Mouse (Mus musculus) lung, postnatal 0 days (tissue): ENCODE data around the gene Krt20. TPM values are rescaled to one million over a fixed set of nuclear protein-coding genes. Genes with fewer than 3 reads are reported as not detected.

Experiments
- ATAC-seq: fragments of 200-750 bp; cut with Nextera tagmentation; 2 replicates; pipeline ENCODE4 v1.8.0; 2017; ENCODE audit warnings: moderate library complexity
- DNase-seq: peaks from one replicate; pipeline ENCODE4 v3.0.0-alpha.2; 2016; ENCODE audit warnings: low spot score
- H3K27ac ChIP-seq: fragments of 300-500 bp; sonication (generic); 2 replicates; pipeline ENCODE4 v1.5.1; 2014; ENCODE audit warnings: antibody characterized with exemption, mild to moderate bottlenecking, low read length, mixed read lengths
- H3K27me3 ChIP-seq: fragments of 300-500 bp; sonication (generic); replicated peaks from 2 replicates; pipeline ENCODE4 v1.6.1; 2014; ENCODE audit warnings: low read length, mixed read lengths; ENCODE audit not compliant: insufficient read depth
- H3K36me3 ChIP-seq: fragments of 300-500 bp; sonication (generic); 2 replicates; pipeline ENCODE4 v1.6.1; 2014; ENCODE audit warnings: low read length, mixed read lengths; ENCODE audit not compliant: insufficient read depth
- H3K4me1 ChIP-seq: fragments of 300-500 bp; sonication (generic); 2 replicates; pipeline ENCODE4 v1.6.1; 2014; ENCODE audit warnings: antibody characterized with exemption, low read depth, low read length, mixed read lengths; ENCODE audit not compliant: insufficient read depth
- H3K4me2 ChIP-seq: fragments of 300-500 bp; sonication (generic); replicated peaks from 2 replicates; pipeline ENCODE4 v1.6.1; 2014; ENCODE audit warnings: low read depth, mild to moderate bottlenecking, low read length, moderate library complexity, mixed read lengths
- H3K4me3 ChIP-seq: fragments of 300-500 bp; sonication (generic); 2 replicates; pipeline ENCODE4 v1.5.1; 2014; ENCODE audit warnings: low read depth, low read length
- H3K9ac ChIP-seq: fragments of 300-500 bp; sonication (generic); replicated peaks from 2 replicates; pipeline ENCODE4 v1.6.1; 2014; ENCODE audit warnings: low read depth, mild to moderate bottlenecking
- H3K9me3 ChIP-seq: fragments of 300-500 bp; sonication (generic); 2 replicates; pipeline ENCODE4 v1.6.1; 2016; ENCODE audit warnings: low read length, mixed read lengths
- CTCF ChIP-seq: IDR thresholded peaks from 2 replicates; pipeline ENCODE4 v1.5.1; 2016; ENCODE audit warnings: antibody characterized with exemption, mild to moderate bottlenecking
- EP300 ChIP-seq: IDR thresholded peaks from 2 replicates; pipeline ENCODE4 v1.6.1; 2016; ENCODE audit warnings: antibody characterized with exemption, mild to moderate bottlenecking, control low read depth
- WGBS: fragments of 180-500 bp; shearing (Covaris S2); extraction: QIAGEN DNeasy Blood & Tissue Kit; methylation state at CpG from one replicate; pipeline ENCODE4 v1.1.7; 2014; 5-methylcytosine and 5-hydroxymethylcytosine counted together
- polyA plus RNA-seq: library from polyadenylated mRNA; unstranded; fragments of >200 nt; fragmentation: Nextera tagmentation; extraction: Ambion mirVana; gene quantifications from 2 replicates; pipeline ENCODE4 v1.2.1, GENCODE M21; 2015

The Krt20 gene
- polyA plus RNA-seq, 1 experiment from 2014 or later = 0.31 TPM

DNA sequence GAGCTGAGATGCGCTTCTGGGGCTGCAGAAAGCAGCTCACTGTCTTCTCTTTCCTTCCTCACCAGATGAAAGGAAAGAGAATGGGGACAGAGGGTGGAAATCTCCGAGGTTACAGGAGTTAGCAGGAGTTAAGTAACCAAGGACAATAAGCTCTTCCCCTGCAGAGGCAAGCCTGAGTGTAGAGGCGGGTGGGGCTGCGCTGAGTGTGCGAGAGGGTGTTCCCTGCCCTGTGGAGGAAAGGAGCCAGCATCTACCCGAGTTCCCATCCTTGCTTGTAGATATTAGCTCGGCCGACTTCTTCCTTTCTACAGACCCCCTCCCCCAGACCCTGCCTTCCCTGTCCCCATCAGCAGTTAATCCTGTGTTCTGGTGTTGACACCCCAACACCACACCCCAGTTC, 39.1 kb downstream of the Krt20 start:
- Histone ChIP-seq H3K4me1 (no peaks in the 10 kb centered on the region), H3K27ac (no peak overlapping the region), H3K27me3 (no peaks in the 10 kb centered on the region; the same call in 1 of the 2 replicates), H3K4me2 (no peak overlapping the region), H3K9ac (no peak overlapping the region), H3K9me3 (no peaks in the 10 kb centered on the region), H3K36me3 (no peaks in the 10 kb centered on the region), H3K4me3 (no peak overlapping the region)
- TF ChIP-seq CTCF (no peak), EP300 (no peak)
- DNase-seq (no peak), ATAC-seq (no peak)
- WGBS = 55% methylated on average over 7 of the region's 8 CpGs

DNA sequence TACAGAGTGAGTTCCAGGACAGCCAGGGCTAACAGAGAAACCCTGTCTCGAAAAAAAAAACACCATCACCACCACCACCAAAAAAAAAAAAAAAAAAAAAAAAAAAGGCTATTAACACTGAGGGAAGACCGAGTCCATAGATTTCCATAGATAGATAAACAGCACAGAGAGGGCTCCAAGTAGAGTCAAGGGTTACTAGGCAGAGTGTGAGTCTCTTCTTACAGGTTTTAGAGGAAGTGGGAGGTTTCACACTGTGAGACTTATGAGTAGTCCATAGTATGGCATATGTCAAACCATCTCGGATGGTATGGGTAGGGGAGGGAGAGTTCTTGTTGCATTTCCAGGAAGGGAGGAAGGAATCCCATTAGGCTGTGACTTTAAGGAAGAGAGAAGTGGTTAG, 39.9 kb downstream of the Krt20 start:
- 46% methylated on average over 3 of the region's 3 CpGs for whole genome bisulfite sequencing
- H3K9me3 ChIP-seq = no peaks in the 10 kb centered on the region
- no peaks in the 10 kb centered on the region for H3K4me1 ChIP-seq
- no peak overlapping the region for H3K4me2 ChIP-seq
- no peaks in the 10 kb centered on the region for H3K36me3 ChIP-seq
- no peaks in the 10 kb centered on the region; the same call in 1 of the 2 replicates for H3K27me3 ChIP-seq
- DNase-seq (no peak), ATAC-seq (no peak)
- TF ChIP-seq EP300 (no peak), CTCF (no peak)
- no peak overlapping the region for H3K27ac ChIP-seq
- H3K9ac ChIP-seq = no peak overlapping the region
- no peak overlapping the region for H3K4me3 ChIP-seq

DNA sequence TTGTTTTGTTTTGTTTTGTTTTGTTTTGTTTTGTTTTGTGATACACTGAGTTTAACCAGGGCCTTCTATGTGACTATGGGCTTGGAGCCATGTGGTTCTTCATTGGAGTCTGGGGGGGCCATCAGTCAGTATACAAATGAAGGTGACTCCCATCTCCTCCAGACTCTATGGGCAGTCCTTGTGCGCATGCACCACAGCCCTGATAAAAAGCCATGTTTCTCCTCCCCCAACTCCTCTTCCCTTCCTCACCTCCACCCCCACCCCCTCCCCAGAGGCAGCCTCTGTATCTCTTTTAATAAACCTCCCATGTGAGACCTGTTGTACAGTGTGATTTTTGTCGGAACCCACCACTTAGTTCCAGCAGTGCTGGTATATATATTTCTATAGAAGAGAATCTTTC, 41.3 kb downstream of the Krt20 start:
- Histone ChIP-seq H3K4me2 (no peak overlapping the region), H3K4me1 (no peaks in the 10 kb centered on the region), H3K27ac (no peak overlapping the region), H3K27me3 (no peaks in the 10 kb centered on the region; the same call in 1 of the 2 replicates), H3K4me3 (no peak overlapping the region), H3K36me3 (no peaks in the 10 kb centered on the region), H3K9me3 (no peaks in the 10 kb centered on the region), H3K9ac (no peak overlapping the region)
- ATAC-seq = no peak
- TF ChIP-seq EP300 (no peak), CTCF (no peak)
- DNase-seq = no peak
- WGBS = 82% methylated on average over 2 of the region's 2 CpGs

DNA sequence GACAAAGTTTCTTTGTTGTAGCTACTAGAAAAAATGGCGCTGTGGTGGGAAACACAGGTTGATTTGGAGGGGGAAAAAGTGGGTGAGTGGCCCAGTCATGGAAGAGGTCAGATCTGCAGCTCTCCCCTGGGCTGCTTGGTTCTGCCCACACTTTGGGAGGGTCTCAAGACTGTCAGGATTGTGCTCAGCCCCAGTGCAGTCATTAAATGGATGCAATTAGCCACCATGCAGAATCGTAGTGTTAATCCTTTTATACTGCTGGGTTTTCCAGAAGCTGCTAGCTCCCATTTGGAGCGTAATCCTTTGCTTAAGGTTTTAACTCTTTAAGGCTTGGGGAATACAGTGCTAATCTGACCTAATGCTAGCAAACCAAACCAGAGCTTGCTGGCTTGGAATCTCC, 41.9 kb downstream of the Krt20 start:
- H3K4me1 ChIP-seq = no peaks in the 10 kb centered on the region
- no peak overlapping the region for H3K4me3 ChIP-seq
- H3K27ac ChIP-seq = no peak overlapping the region
- no peaks in the 10 kb centered on the region for H3K9me3 ChIP-seq
- H3K4me2 ChIP-seq = no peak overlapping the region
- no peaks in the 10 kb centered on the region; the same call in 1 of the 2 replicates for H3K27me3 ChIP-seq
- DNase-seq (no peak), ATAC-seq (no peak)
- H3K36me3 ChIP-seq = no peaks in the 10 kb centered on the region
- 45% methylated on average over 3 of the region's 3 CpGs for WGBS
- TF ChIP-seq CTCF (no peak), EP300 (no peak)
- no peak overlapping the region for H3K9ac ChIP-seq

DNA sequence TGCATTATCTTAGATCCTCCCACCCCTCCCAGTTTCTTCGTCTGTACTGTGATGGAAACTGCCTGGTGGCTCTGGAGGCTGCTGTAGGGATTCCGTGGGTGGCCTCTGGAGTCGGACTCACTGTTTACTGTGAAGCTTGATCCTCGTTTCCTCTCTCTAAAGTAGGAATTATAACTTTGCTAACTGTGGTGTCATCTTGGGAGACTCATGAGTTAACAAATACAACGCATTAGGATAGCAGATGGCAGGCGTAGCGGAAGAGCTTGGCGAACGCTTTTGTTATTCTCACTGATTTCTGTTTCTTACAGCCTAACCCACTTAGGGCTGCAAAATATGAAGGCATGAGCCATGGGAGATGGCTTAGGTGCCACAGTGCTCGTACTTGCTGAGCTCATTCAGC, 45.5 kb downstream of the Krt20 start:
- Histone ChIP-seq H3K9ac (no peak overlapping the region), H3K4me3 (no peak overlapping the region), H3K27ac (no peak overlapping the region), H3K9me3 (no peaks in the 10 kb centered on the region), H3K27me3 (no peaks in the 10 kb centered on the region), H3K4me2 (no peak overlapping the region), H3K36me3 (no peaks in the 10 kb centered on the region), H3K4me1 (no peaks in the 10 kb centered on the region)
- TF ChIP-seq EP300 (no peak), CTCF (no peak)
- ATAC-seq (no peak), DNase-seq (no peak)
- 73% methylated on average over 10 of the region's 10 CpGs for WGBS

DNA sequence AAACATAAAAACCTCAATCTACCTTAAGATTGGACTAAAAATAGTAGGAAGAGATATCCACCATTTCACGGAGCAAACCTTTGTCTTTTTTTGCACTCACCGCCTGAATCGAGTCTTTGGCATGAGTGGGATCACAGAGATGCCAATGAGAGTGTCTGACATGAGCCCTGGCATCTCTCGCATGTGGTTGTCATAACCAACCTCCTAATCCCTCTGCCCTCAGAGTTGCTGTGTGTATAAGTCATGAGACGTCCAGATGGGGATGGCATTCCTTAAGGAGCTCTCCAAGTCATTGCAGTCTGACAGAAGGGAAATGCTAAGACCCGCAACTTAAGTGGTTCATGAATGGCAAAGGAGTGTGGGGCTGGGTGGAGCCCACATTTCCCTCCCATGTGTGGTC, 46.6 kb downstream of the Krt20 start:
- no peak overlapping the region for H3K4me3 ChIP-seq
- DNase-seq = no peak
- H3K4me2 ChIP-seq = no peak overlapping the region
- no peaks in the 10 kb centered on the region for H3K4me1 ChIP-seq
- H3K27me3 ChIP-seq = no peaks in the 10 kb centered on the region
- ATAC-seq = no peak
- H3K9me3 ChIP-seq = no peaks in the 10 kb centered on the region
- 64% methylated on average over 6 of the region's 6 CpGs for WGBS
- TF ChIP-seq EP300 = no peak
- no peaks in the 10 kb centered on the region for H3K36me3 ChIP-seq
- no peak overlapping the region for H3K27ac ChIP-seq
- H3K9ac ChIP-seq = no peak overlapping the region

DNA sequence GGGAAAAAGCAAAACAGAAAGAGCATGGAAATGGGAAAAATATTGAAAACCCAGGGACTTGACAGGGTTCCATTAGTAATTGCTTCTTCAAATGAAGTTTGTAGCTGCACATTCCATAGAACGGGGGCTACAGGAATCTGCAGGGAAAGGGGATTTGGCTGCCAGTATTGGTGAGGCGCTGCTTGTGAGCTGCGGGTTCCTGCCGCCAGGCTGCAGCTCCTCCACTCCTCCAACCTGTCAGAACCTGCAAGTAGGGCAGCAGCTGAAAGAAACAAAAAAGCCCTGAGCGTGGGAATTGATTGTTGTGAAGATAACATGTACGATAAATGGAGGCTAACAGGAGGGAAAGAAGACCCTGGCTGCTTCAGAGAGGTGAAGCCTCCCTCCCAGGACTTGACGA, 47.1 kb downstream of the Krt20 start:
- ATAC-seq (no peak), DNase-seq (no peak)
- WGBS = 58% methylated on average over 7 of the region's 7 CpGs
- TF ChIP-seq EP300 = no peak
- no peak for TF ChIP-seq CTCF
- no peak overlapping the region for H3K9ac ChIP-seq
- H3K9me3 ChIP-seq = no peaks in the 10 kb centered on the region
- H3K4me1 ChIP-seq = no peaks in the 10 kb centered on the region
- no peak overlapping the region for H3K27ac ChIP-seq
- H3K36me3 ChIP-seq = no peaks in the 10 kb centered on the region
- no peak overlapping the region for H3K4me2 ChIP-seq
- H3K4me3 ChIP-seq = no peak overlapping the region
- H3K27me3 ChIP-seq = no peaks in the 10 kb centered on the region
